Mouse (Mus musculus) liver, adult 2 months (tissue): ENCODE data around the gene Serpini1. TPM values are rescaled to one million over a fixed set of nuclear protein-coding genes. Genes with fewer than 3 reads are reported as not detected.
A peak's percentile ranks its signal among the peaks of the same experiment; 100 is the strongest.

Experiments
- DNase-seq: peaks from one replicate; pipeline ENCODE4 v3.0.0-alpha.2; 2011; ENCODE audit warnings: low read depth, low spot score; ENCODE audit errors: extremely low read depth
- H3K27ac ChIP-seq: fragments of 200-500 bp; replicated peaks from 2 replicates; pipeline ENCODE4 v1.5.1; 2012; ENCODE audit warnings: low read depth, mild to moderate bottlenecking, control low read depth, inconsistent platforms, low read length; ENCODE audit not compliant: insufficient read depth
- H3K27me3 ChIP-seq: fragments of 200-500 bp; 2 replicates; pipeline ENCODE4 v1.6.1; 2012; ENCODE audit warnings: mild to moderate bottlenecking, moderate library complexity, low read length, inconsistent platforms; ENCODE audit not compliant: control insufficient read depth, insufficient read depth
- H3K36me3 ChIP-seq: fragments of 200-500 bp; 2 replicates; pipeline ENCODE4 v1.6.1; 2012; ENCODE audit warnings: low read length, inconsistent platforms; ENCODE audit not compliant: control insufficient read depth, insufficient read depth
- H3K4me1 ChIP-seq: fragments of 200-500 bp; 2 replicates; pipeline ENCODE4 v1.6.1; 2011; ENCODE audit warnings: low read length; ENCODE audit not compliant: control insufficient read depth, insufficient read depth
- H3K4me3 ChIP-seq: fragments of 200-500 bp; 2 replicates; pipeline ENCODE4 v1.5.1; 2011; ENCODE audit warnings: low read depth, mild to moderate bottlenecking, control low read depth, low read length, moderate library complexity; ENCODE audit not compliant: insufficient read depth
- H3K79me2 ChIP-seq: fragments of 200-500 bp; 2 replicates; pipeline ENCODE4 v1.6.1; 2012; ENCODE audit warnings: inconsistent platforms, mild to moderate bottlenecking, low read length, moderate library complexity; ENCODE audit not compliant: control insufficient read depth, insufficient read depth
- H3K9ac ChIP-seq: fragments of 200-500 bp; 2 replicates; pipeline ENCODE4 v1.6.1; 2012; ENCODE audit warnings: low read depth, mild to moderate bottlenecking, control low read depth, inconsistent platforms, low read length
- CTCF ChIP-seq: fragments of 200-500 bp; IDR thresholded peaks from 2 replicates; pipeline ENCODE4 v1.5.1; 2011; ENCODE audit warnings: low read depth, low read length, control low read depth
- POLR2A ChIP-seq: fragments of 200-500 bp; IDR thresholded peaks from 2 replicates; pipeline ENCODE4 v1.6.1; 2011; ENCODE audit warnings: low read length, control low read depth; ENCODE audit not compliant: insufficient read depth; ENCODE audit errors: extremely low read depth
- WGBS: fragments of 180-500 bp; shearing (Covaris S2); methylation state at CpG from one replicate; pipeline ENCODE4 v1.1.7; 2018; 5-methylcytosine and 5-hydroxymethylcytosine counted together
- polyA plus RNA-seq: library from polyadenylated mRNA; depleted of rRNA; stranded (reverse); fragments of >200 nt; gene quantifications from 2 replicates; pipeline ENCODE4 v1.2.3, GENCODE M21; 2012; rRNA removed
- total RNA-seq: library from RNA; depleted of rRNA; stranded (reverse); fragments of >200 nt; gene quantifications from 2 replicates; pipeline ENCODE4 v1.2.3, GENCODE M21; 2014; rRNA removed

Gene Serpini1
- 0.28 and 0.74 TPM in 2 replicates for total RNA-seq
- 0.05 and 0.12 TPM in 2 replicates for polyA plus RNA-seq

DNA sequence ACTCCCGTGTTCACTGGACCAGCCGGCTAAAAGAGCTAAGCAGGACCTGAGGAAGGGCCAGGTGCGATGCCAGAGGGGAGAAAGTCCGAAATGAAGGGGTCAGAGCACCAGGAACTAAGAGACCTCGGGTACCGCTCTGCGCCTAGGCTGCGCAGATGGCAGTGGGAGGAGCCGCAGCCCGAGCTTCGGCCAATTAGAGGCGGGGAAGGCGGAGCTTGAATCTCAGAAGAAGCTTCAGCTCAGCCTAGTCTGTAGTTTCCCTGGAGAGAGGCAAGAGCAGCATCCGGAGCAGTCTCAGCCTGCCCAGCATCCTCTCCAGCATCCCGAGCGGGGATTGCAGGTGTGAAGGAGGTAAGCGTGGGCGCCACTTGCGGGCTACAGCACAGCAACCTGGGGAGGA is at the start of gene Serpini1:
Gene Serpini1, plus strand, starts transcription at position 256 of the 400 bp plus-strand sequence.
- H3K9ac ChIP-seq = peak within 1 kb of the TSS; percentile 91
- H3K36me3 ChIP-seq = no peaks in the 10 kb centered on the region
- H3K79me2 ChIP-seq = peaks cover 12% of the 10 kb centered on the region
- H3K4me1 ChIP-seq = peaks cover 4% of the 10 kb centered on the region
- H3K27ac ChIP-seq = peak within 1 kb of the TSS; percentile 77
- H3K4me3 ChIP-seq = peak within 1 kb of the TSS; percentile 89
- peak; percentile 88 for DNase-seq
- WGBS = under 1% methylated on average over 19 of the region's 19 CpGs
- no peak for TF ChIP-seq CTCF
- TF ChIP-seq POLR2A = peak; percentile 36; the same call in 1 of the 2 replicates
- H3K27me3 ChIP-seq = no peaks in the 10 kb centered on the region

DNA sequence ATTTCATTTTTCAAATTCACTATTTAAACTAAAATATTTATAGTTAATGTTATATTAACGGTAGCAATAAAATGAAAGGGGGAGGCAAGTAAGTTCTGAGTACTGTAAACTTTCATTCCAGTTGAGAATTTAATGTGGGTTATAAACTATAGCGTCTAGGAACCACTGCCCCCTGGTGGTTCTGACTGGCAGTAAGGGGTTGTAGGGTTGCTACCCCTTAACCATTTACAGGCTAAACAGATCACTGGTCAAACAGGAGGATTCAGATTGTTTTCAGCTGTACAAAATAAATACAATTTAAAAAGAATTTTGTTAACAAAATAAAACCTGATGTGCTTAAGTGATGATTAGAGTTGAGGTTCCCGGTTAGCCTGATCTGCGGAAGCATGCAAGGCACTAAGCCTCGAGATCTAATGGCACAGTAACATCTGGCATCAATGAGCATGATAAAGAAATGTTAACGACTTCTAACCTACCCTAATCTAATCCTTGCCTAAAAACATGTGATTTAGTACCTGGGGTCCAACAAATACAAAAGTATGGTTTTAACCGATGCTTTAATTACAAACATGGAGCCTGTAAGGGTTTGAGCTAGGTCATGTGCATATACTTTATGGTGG is 39.6 kb upstream of the Serpini1 start:
- Histone ChIP-seq H3K79me2 (no peaks in the 10 kb centered on the region), H3K4me1 (no peaks in the 10 kb centered on the region), H3K27ac (no peak overlapping the region), H3K4me3 (no peak overlapping the region), H3K36me3 (peaks cover 25% of the 10 kb centered on the region), H3K9ac (no peak overlapping the region), H3K27me3 (no peaks in the 10 kb centered on the region)
- peak; percentile 33 for DNase-seq
- no peak for TF ChIP-seq POLR2A
- TF ChIP-seq CTCF = peak; percentile 52; the same call in 1 of the 2 replicates
- WGBS = 77% methylated on average over 7 of the region's 7 CpGs

- Histone ChIP-seq H3K27me3 (no peaks in the 10 kb centered on the region), H3K36me3 (peaks cover 28% of the 10 kb centered on the region), H3K9ac (no peak overlapping the region), H3K4me1 (no peaks in the 10 kb centered on the region), H3K79me2 (no peaks in the 10 kb centered on the region; the same call in 1 of the 2 replicates), H3K27ac (no peak overlapping the region), H3K4me3 (no peak overlapping the region)
- TF ChIP-seq CTCF (no peak), POLR2A (no peak)
- 92% methylated on average over 2 of the region's 2 CpGs for WGBS
- DNase-seq = no peak
Observed at GRCm38 (mm10) chr3:75521314-75521713, 36.0 kb upstream of the Serpini1 start.

GRCm38 (mm10) chr3:75522527-75522926 is 34.8 kb upstream of the Serpini1 start:
- Histone ChIP-seq H3K79me2 (no peaks in the 10 kb centered on the region; the same call in 1 of the 2 replicates), H3K36me3 (peaks cover 34% of the 10 kb centered on the region), H3K27ac (no peak overlapping the region), H3K9ac (no peak overlapping the region), H3K4me3 (no peak overlapping the region), H3K27me3 (no peaks in the 10 kb centered on the region), H3K4me1 (no peaks in the 10 kb centered on the region)
- DNase-seq = no peak
- 66% methylated on average over 1 of the region's 1 CpGs for WGBS
- TF ChIP-seq CTCF = no peak
- no peak for TF ChIP-seq POLR2A

GRCm38 (mm10) chr3:75531074-75531473 is 26.3 kb upstream of the Serpini1 start:
- 29% methylated on average over 3 of the region's 3 CpGs for WGBS
- peak; percentile 92 for DNase-seq
- Histone ChIP-seq H3K9ac (no peak overlapping the region), H3K4me1 (peaks cover 16% of the 10 kb centered on the region; the same call in 1 of the 2 replicates), H3K36me3 (peaks cover 14% of the 10 kb centered on the region), H3K27ac (no peak overlapping the region), H3K27me3 (no peaks in the 10 kb centered on the region), H3K79me2 (no peaks in the 10 kb centered on the region; the same call in 1 of the 2 replicates), H3K4me3 (no peak overlapping the region)
- no peak for TF ChIP-seq POLR2A
- no peak for TF ChIP-seq CTCF
